ENCODE assay signal across 12 mouse cellular contexts in genomic region chr4:86902351-86902750, GRCm38 (mm10). TPM values are rescaled to one million over a fixed set of nuclear protein-coding genes. Genes with fewer than 3 reads are reported as not detected.
DNase-seq lines count a peak whose midpoint lies in the region; TF ChIP-seq lines count a peak whose summit lies in the region.
"Had no signal": no experiment of that assay in that cellular context is flagged by ENCODE, and none has a peak within 500 bp of the region (broad histone marks: within the 10 kb centered on the region; RNA-seq: fewer than 3 reads in every experiment).

No protein-coding gene starts in this region.

- no peak overlapping the region for H3K4me3 ChIP-seq in gastrocnemius, adult 2 months
- H3K4me3 ChIP-seq: embryonic facial prominence, embryonic 13.5 days; hindbrain, embryonic 15.5 days; limb, embryonic 12.5 days; neural tube, embryonic 12.5 days had no signal

- no peak for TF ChIP-seq CTCF in gastrocnemius, adult 2 months (IDR thresholded peaks at IDR 0.05)

- H3K27ac ChIP-seq in gastrocnemius, adult 2 months = peak overlapping the region; percentile 56
- H3K27ac ChIP-seq: embryonic facial prominence, embryonic 13.5 days; hindbrain, embryonic 15.5 days; limb, embryonic 12.5 days; neural tube, embryonic 12.5 days had no signal

- no peak for DNase-seq in gastrocnemius, adult 2 months
- DNase-seq in gastrocnemius, postnatal 14 days = no peak
- peak; percentile 99 for DNase-seq in heart, adult 11 months
- DNase-seq in kidney, adult 8-10 months = peak; percentile 52 to 68
- peak; percentile 60 for DNase-seq in lung, postnatal 10 days
- DNase-seq in layer of hippocampus, postnatal 14 days (ENCODE audit: low spot score in 2 of 2) = no peak
- DNase-seq in spleen, postnatal 14 days (ENCODE audit: low spot score in 2 of 2) = no peak
- DNase-seq in cerebellum, postnatal 36 days = no peak

- intact Hi-C loops in gastrocnemius, adult 2 months (cut with DNase I) = no loop called here
- intact Hi-C loops in gastrocnemius, postnatal 14 days (cut with DNase I; ENCODE audit: low total_unique reads) = no loop called here

RNA-seq across cellular contexts. Expression of gene Acer2, which starts 28.2 kb away (rescaled TPM):
- total RNA-seq in gastrocnemius, adult 2 months (2021) = 1 to 10 TPM; 1.9 to 2.1 TPM
- total RNA-seq in gastrocnemius, postnatal 14 days (2021) = 1 to 10 TPM; 1.0 to 3.8 TPM
- 1 to 10 TPM; 3.4 to 4.3 TPM for total RNA-seq in layer of hippocampus, postnatal 14 days (2021)

RNA-seq across cellular contexts. Expression of gene Rps6, which starts 45.1 kb away (rescaled TPM):
- 100 to 1,000 TPM; 393 to 501 TPM for total RNA-seq in gastrocnemius, adult 2 months (2021)
- 100 to 1,000 TPM; 466 to 522 TPM for total RNA-seq in gastrocnemius, postnatal 14 days (2021)
- total RNA-seq in layer of hippocampus, postnatal 14 days (2021) = 100 to 1,000 TPM; 393 to 396 TPM

Comparison
In these comparisons a context has a peak if more than half of its experiments do, and no peak if none do; other contexts are left out.
1. DNase-seq: peak in heart, adult 11 months (single experiment), kidney, adult 8-10 months (2 of 2) and lung, postnatal 10 days (single experiment); none in gastrocnemius, adult 2 months (single experiment), gastrocnemius, postnatal 14 days (single experiment), layer of hippocampus, postnatal 14 days (0 of 2), spleen, postnatal 14 days (0 of 2) and cerebellum, postnatal 36 days (0 of 2).